Mouse (Mus musculus) limb, embryonic 10.5 days (tissue): ENCODE results near the gene Ces1e. TPM values are rescaled to one million over a fixed set of nuclear protein-coding genes. Genes with fewer than 3 reads are reported as not detected.
"Not testable (repeated sequence)": the region's sequence is repeated elsewhere in the genome, so short reads cannot be mapped to it uniquely, and the experiment has no call there.

Source experiments
- DNase-seq: peaks from one replicate; pipeline ENCODE4 v3.0.0-alpha.2; 2017; ENCODE audit warnings: low spot score
- H3K27ac ChIP-seq: fragments of 300-500 bp; sonication (generic); 2 replicates; pipeline ENCODE4 v1.5.1; 2016; ENCODE audit warnings: mild to moderate bottlenecking
- H3K27me3 ChIP-seq: fragments of 300-500 bp; sonication (generic); 2 replicates; pipeline ENCODE4 v1.6.1; 2016; ENCODE audit warnings: low read depth, mild to moderate bottlenecking; ENCODE audit not compliant: poor library complexity, severe bottlenecking
- H3K36me3 ChIP-seq: fragments of 300-500 bp; sonication (generic); 2 replicates; pipeline ENCODE4 v1.6.1; 2016; ENCODE audit warnings: mild to moderate bottlenecking, moderate library complexity
- H3K4me1 ChIP-seq: fragments of 300-500 bp; sonication (generic); 2 replicates; pipeline ENCODE4 v1.6.1; 2016
- H3K4me3 ChIP-seq: fragments of 300-500 bp; sonication (generic); 2 replicates; pipeline ENCODE4 v1.5.1; 2016; ENCODE audit warnings: mild to moderate bottlenecking, moderate library complexity
- H3K9me3 ChIP-seq: fragments of 300-500 bp; sonication (generic); replicated peaks from 2 replicates; pipeline ENCODE4 v1.6.1; 2016; ENCODE audit warnings: mild to moderate bottlenecking
- WGBS: fragments of 180-500 bp; shearing (Covaris S2); methylation state at CpG from one replicate; pipeline ENCODE4 v1.1.7; 2016; 5-methylcytosine and 5-hydroxymethylcytosine counted together
- polyA plus RNA-seq: library from polyadenylated mRNA; unstranded; fragments of >200 nt; fragmentation: Nextera tagmentation; extraction: Ambion mirVana; gene quantifications from 2 replicates; pipeline ENCODE4 v1.2.1, GENCODE M21; 2016

Ces1e gene
- polyA plus RNA-seq: not detected in 2 replicates

DNA sequence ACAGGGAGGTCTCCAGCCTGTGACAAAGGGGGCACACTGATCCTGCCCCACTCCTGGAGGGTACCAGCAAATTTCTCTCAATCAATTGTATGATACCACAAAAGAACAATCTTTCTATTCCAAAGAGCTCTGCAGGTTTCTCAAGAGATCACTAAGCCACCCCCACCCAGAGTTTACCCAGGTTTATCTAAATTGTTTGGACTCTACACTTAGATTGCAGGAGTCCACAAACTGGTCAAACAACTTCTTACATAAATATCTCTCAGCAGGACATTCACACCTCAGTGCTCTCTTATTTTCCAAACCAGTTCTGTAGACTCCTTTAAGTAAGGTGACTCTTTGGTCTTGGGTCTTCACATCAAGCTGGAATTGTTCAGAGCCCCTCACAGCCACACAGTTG lies at the start of gene Ces1e:
Gene Ces1e (minus strand): TSS at position 174 of the 400 bp plus-strand sequence.
- Histone ChIP-seq H3K4me1 (no peaks in the 10 kb centered on the region), H3K4me3 (no peak within 1 kb of the TSS), H3K36me3 (no peaks in the 10 kb centered on the region), H3K27ac (no peak within 1 kb of the TSS), H3K9me3 (no peaks in the 10 kb centered on the region), H3K27me3 (no peaks in the 10 kb centered on the region)
- DNase-seq: no peak

DNA sequence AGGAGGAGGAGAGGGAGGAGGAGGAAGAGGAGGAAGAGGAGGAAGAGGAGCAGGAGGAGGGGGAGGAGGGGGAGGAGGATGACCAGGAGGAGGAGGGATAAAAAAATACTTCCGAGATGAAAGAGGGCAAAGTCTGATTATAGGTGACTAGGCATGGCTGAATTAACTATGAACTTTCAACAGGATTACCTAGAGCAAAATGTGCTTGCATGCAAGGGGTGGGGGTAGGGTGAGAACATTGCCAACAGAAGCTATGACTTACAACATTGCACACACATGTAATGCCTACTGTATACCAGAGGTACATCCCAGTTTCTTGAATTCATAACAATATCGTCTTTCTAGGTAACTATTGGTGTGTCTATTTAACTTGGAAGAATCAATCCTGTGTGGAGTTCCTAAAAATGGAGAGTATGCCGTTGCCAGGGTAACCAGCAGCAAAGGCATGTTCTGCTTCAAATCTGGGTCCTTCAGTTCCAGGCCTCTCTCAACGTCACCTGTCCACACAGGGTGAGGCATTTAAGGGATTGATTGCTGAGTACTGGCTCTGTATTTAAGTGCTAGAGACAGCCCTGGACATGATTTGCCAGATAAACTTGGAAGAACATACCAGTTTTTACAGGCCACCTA lies 48.9 kb upstream of the Ces1e start:
- Histone ChIP-seq H3K27ac (no peak overlapping the region), H3K27me3 (no peaks in the 10 kb centered on the region), H3K4me3 (no peak overlapping the region), H3K36me3 (no peaks in the 10 kb centered on the region), H3K4me1 (no peaks in the 10 kb centered on the region), H3K9me3 (no peaks in the 10 kb centered on the region)
- no peak for DNase-seq
- 86% methylated on average over 4 of the region's 4 CpGs for WGBS

DNA sequence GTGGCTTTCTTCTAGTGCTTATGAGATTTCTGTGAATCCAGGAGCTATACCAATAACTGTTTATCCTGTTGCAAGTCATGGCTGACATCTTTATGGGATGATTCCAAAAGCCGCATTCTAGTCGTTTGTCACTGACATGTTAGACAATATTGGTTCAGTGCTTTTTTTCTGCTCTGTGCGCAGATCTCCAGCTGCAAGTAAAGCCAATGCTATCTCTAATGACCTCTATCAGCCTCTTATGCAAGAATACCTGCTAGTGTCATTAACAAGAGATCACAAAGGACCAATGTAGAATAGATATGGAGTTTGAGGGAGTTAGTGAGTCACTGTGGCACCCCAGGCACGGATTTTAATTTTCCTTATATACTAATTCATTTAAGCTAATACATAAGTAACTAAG lies 45.2 kb upstream of the Ces1e start:
- WGBS: 87% methylated on average over 4 of the region's 4 CpGs
- no peak for DNase-seq

DNA sequence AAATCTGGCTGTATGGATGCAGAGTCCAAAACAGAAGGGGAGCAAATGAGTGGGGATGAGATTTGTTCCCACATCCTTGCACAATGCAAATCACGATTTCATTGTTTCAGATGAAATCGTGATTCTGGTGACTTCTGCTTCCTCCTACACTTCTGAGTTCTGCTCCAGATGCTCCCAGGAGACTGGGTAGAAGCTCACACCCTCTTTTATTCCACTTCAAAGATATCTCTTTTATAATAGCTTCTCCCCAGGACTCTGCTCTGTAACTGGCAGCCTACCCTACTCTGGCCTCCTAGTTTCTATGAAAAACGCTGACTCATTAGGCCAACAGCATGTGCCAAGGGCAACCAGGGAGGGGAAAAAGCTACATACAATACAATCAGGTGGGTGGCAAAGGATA lies 43.9 kb upstream of the Ces1e start:
- no peak overlapping the region for H3K4me3 ChIP-seq
- no peaks in the 10 kb centered on the region for H3K36me3 ChIP-seq
- H3K27me3 ChIP-seq: no peaks in the 10 kb centered on the region
- no peaks in the 10 kb centered on the region for H3K4me1 ChIP-seq
- 89% methylated on average over 3 of the region's 3 CpGs for WGBS
- no peak for DNase-seq
- no peak overlapping the region for H3K27ac ChIP-seq
- no peaks in the 10 kb centered on the region for H3K9me3 ChIP-seq

More for the DNA sequence above, 45.2 kb upstream of the Ces1e start:
- no peaks in the 10 kb centered on the region for H3K27me3 ChIP-seq
- H3K4me3 ChIP-seq: no peak overlapping the region
- H3K36me3 ChIP-seq: no peaks in the 10 kb centered on the region
- H3K4me1 ChIP-seq: no peaks in the 10 kb centered on the region
- no peak overlapping the region for H3K27ac ChIP-seq
- H3K9me3 ChIP-seq: no peaks in the 10 kb centered on the region

DNA sequence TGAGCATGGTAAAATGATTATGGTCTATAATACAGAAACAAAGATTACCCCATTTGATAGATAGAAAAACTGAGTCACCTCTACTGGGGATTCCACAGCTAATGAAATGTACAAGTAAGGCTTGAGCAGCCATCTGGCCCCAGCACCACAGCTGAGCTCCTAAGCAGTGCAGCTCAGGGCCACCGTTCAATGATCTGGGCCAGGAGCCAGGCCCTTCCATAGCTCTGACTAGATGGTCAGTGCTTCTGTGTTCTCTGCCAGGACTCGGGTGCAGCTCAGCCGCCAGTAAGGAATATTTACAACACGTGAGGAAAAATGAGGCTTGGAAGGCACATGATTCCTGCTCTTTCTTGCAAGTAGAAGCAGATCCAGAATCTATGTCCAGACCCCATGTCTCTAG lies 43.3 kb upstream of the Ces1e start:
- DNase-seq: no peak
- Histone ChIP-seq H3K27me3 (no peaks in the 10 kb centered on the region), H3K36me3 (no peaks in the 10 kb centered on the region), H3K4me1 (no peaks in the 10 kb centered on the region), H3K9me3 (no peaks in the 10 kb centered on the region), H3K27ac (no peak overlapping the region), H3K4me3 (no peak overlapping the region)
- 85% methylated on average over 4 of the region's 4 CpGs for WGBS

DNA sequence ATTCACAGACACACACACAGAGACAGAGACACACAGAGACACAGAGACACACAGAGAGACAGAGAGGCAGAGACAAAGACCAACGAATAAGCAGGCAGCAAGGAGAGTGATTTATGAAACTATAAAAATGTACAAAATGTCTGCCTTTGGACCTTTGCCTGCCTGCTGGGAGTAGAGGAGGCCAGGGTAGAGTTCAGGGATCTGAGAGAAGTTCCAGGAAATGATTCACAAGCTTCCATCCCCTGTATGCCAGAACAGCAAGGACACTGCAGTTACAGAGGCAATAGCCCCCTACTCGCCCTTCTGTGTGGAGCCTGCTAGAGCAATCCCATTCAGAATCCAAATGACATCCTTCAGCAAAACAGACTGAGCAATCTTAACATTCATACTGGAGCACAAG lies 32.0 kb upstream of the Ces1e start:
- Histone ChIP-seq H3K27me3 (no peaks in the 10 kb centered on the region), H3K9me3 (no peaks in the 10 kb centered on the region), H3K4me1 (no peaks in the 10 kb centered on the region), H3K27ac (no peak overlapping the region), H3K36me3 (no peaks in the 10 kb centered on the region), H3K4me3 (no peak overlapping the region)
- 50% methylated on average over 2 of the region's 2 CpGs for WGBS
- DNase-seq: no peak

DNA sequence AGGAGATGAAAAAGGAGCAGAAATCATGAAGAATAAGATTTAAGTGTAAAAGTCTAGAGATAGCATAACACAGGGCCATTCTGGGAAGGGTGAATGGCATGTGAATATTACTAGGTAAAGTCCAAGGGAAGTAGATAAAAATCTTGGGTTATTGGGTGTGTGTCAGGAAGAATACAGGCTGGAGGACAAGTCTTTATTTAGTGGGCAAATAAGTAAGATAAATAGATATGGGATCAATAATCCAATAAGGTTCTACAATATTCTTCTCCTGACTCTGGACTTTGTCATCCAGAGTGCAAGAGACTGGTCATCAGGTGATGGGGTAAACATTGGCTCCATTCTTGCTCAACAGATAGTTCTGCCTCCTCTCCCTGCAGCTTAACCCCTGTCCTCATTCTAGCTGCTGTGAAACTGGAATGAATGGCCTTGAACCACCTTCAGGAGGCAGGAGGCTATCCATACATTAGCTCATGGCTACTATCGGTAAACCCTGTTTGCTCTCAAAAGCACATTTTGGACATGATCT lies 23.0 kb upstream of the Ces1e start:
- H3K4me3 ChIP-seq: no peak overlapping the region
- H3K9me3 ChIP-seq: no peaks in the 10 kb centered on the region
- no peaks in the 10 kb centered on the region for H3K27me3 ChIP-seq
- H3K27ac ChIP-seq: no peak overlapping the region
- DNase-seq: no peak
- H3K36me3 ChIP-seq: no peaks in the 10 kb centered on the region
- no peaks in the 10 kb centered on the region for H3K4me1 ChIP-seq
- 92% methylated on average over 1 of the region's 1 CpGs for WGBS

DNA sequence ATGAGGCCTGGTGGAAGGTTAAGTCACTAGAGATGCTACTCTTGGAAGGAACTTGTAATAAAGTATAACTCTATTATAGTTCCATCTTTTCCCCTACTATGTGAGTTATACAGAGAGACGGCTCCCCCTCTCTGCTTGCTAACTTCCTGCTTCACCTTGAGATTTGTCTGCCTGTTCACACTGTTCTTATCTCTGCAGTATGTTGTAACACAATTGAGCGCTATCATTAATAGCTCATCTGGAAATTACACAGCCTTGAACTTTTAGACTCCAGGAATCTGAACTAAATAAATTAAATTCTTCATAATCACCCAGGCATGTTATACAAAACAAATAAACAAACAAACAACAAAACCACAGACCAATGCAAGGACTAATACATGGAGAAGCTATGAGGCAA lies 16.6 kb upstream of the Ces1e start:
- no peaks in the 10 kb centered on the region for H3K4me1 ChIP-seq
- H3K4me3 ChIP-seq: no peak overlapping the region
- H3K36me3 ChIP-seq: no peaks in the 10 kb centered on the region
- DNase-seq: no peak
- H3K27me3 ChIP-seq: no peaks in the 10 kb centered on the region
- H3K9me3 ChIP-seq: no peaks in the 10 kb centered on the region
- 95% methylated on average over 2 of the region's 2 CpGs for WGBS
- no peak overlapping the region for H3K27ac ChIP-seq

DNA sequence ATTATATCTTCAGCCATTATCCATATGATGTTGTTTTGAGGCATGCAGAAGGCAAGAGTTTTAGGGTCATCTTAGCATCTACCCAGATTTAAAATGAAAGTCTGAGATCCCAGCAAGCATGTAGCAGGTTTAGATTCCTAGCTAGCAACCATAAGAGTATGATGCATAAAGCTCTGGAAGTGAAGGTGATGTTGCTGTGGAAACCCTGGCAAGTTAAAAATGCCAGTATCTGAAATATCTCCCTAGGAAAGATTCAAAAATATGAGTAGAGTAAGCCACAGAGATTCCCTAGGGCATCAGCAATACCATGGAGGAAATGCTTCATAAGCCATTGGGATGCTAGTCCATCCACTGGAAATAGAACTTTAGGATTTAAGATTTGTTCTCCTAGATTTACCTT lies 10.5 kb upstream of the Ces1e start:
- Histone ChIP-seq H3K27me3 (no peaks in the 10 kb centered on the region), H3K27ac (no peak overlapping the region), H3K36me3 (no peaks in the 10 kb centered on the region), H3K4me1 (no peaks in the 10 kb centered on the region), H3K4me3 (no peak overlapping the region), H3K9me3 (no peaks in the 10 kb centered on the region)
- no peak for DNase-seq

DNA sequence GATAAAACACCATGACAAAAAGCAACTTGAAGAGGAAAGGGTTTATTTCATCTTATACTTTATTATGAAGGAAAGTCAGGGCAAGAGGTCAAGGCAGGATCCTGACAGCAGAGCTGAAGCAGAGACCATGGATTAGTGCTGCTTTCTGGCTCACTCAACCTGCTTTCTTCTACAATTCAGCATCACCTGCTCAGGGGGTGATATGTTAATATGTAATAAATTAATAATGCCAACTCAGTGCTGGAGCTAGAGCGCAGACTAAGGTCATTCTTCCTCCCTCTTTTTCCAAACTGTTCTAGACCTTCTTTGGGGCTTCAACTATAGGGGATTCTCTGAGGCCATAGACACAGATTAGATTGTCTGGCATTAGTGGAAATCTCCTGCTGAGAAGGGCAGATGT lies 6.3 kb upstream of the Ces1e start:
- H3K4me1 ChIP-seq: no peaks in the 10 kb centered on the region
- H3K27me3 ChIP-seq: no peaks in the 10 kb centered on the region
- no peak overlapping the region for H3K27ac ChIP-seq
- H3K36me3 ChIP-seq: no peaks in the 10 kb centered on the region
- H3K9me3 ChIP-seq: no peaks in the 10 kb centered on the region
- WGBS: 89% methylated on average over 1 of the region's 1 CpGs
- no peak overlapping the region for H3K4me3 ChIP-seq
- no peak for DNase-seq

DNA sequence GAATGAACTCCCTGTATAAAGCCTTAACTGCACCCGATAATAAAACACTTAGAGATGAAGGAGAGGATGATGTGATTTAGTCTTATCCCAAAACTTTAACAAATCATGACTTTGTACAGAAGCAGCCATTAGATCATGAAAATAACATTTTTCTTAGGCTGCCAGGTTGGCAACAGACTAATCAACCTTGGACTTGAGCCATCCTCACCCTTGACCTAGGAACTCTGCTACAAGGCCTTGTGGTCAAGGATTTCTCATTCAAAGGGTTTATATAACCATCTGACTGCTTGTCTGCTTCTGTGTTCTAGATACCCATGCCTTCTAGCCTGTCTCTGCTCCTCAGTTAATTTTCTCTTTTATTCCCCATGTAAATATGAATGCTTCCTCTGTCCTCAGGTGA lies 5.3 kb upstream of the Ces1e start:
- DNase-seq: no peak
- no peaks in the 10 kb centered on the region for H3K27me3 ChIP-seq
- H3K27ac ChIP-seq: no peak overlapping the region
- 91% methylated on average over 1 of the region's 1 CpGs for WGBS
- no peaks in the 10 kb centered on the region for H3K9me3 ChIP-seq
- no peaks in the 10 kb centered on the region for H3K4me1 ChIP-seq
- H3K4me3 ChIP-seq: no peak overlapping the region
- no peaks in the 10 kb centered on the region for H3K36me3 ChIP-seq

DNA sequence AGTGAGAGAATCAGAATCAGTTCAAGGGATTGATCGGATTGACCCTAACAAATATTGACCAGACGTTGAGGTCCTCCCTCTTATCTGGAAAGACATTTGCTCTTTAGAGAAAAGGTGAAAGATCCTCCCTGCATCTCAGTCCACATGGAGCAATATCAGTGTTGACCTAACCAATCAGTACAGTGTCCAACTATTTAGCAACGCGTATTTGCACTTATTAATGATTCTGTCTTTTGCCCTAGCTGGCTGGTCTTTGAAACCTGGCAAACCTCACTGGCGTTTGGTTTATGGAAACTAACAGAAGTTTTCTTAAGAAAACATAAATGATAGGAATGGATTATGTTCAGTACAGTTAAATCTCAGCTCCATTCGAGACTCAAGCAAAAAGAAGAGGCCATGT lies 4.6 kb upstream of the Ces1e start:
- H3K4me3 ChIP-seq: no peak overlapping the region
- H3K27ac ChIP-seq: no peak overlapping the region
- no peaks in the 10 kb centered on the region for H3K9me3 ChIP-seq
- no peak for DNase-seq
- no peaks in the 10 kb centered on the region for H3K36me3 ChIP-seq
- H3K4me1 ChIP-seq: no peaks in the 10 kb centered on the region
- no peaks in the 10 kb centered on the region for H3K27me3 ChIP-seq
- WGBS: 91% methylated on average over 6 of the region's 6 CpGs

DNA sequence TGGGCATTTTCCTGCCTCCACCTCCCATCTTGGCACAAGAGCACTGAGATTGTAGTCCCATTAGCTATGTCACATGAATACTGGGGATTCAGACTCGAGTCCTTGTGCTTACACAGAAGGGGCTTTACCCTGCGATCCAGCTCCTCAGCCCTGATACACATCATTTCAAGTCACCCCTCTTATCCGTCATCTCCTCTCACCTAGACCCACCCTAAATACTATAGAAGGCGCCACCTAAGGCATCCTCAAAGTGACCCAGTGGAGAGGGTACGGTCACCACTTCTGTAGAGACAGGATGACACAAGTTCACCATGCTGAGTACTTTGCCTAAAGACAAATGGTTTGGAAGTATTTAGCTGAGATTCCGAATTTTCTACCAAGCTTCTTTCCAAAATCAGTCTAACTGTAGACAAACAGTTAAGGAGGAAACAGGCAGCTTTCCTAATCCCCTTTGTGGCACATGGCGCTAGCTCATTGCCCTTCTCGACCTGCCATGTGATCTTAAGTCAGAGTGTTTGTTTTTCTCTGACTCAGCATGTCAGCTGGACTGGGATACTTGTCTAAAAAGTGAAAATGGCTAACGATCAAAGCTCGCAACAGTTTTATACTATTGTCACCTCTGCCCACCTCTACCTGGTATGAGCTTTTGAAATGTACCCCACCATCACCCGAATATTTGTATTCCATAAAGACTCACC lies 597 bp downstream of the Ces1e start:
- H3K4me3 ChIP-seq: no peak overlapping the region
- no peaks in the 10 kb centered on the region for H3K36me3 ChIP-seq
- H3K9me3 ChIP-seq: no peaks in the 10 kb centered on the region
- H3K27me3 ChIP-seq: no peaks in the 10 kb centered on the region
- no peak for DNase-seq
- H3K27ac ChIP-seq: no peak overlapping the region
- 75% methylated on average over 11 of the region's 11 CpGs for WGBS
- H3K4me1 ChIP-seq: no peaks in the 10 kb centered on the region

DNA sequence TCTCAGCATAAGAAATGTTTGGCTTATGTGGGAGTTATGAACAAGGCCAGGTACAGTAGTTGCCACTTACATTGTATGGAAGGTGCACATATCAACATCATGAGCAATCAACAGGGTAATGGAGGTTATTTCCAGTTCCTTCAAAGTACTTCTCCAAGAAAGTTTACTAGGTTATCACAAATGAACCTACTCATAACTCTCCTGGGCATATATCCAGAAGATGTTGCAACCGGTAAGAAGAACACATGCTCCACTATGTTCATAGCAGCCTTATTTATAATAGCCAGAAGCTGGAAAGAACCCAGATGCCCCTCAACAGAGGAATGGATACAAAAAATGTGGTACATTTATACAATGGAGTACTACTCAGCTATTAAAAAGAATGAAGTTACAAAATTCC lies 2.9 kb downstream of the Ces1e start:
- not testable (repeated sequence) for H3K27me3 ChIP-seq, H3K9me3 ChIP-seq, H3K4me1 ChIP-seq, H3K4me3 ChIP-seq, H3K27ac ChIP-seq, H3K36me3 ChIP-seq, DNase-seq
- 93% methylated on average over 1 of the region's 1 CpGs for WGBS
